Mouse (Mus musculus): ENCODE results near the gene Dnajc17.

Gene Dnajc17

GRCm38 (mm10) chr2:119208344-119209175 lies at the start of gene Dnajc17, which contains the start of gene Zfyve19:
Gene Dnajc17 (minus strand): TSS chr2:119208795.
Gene Zfyve19 (plus strand): TSS chr2:119208617.
- in situ Hi-C loops (cut with MboI, MseI): no loop called here

DNA sequence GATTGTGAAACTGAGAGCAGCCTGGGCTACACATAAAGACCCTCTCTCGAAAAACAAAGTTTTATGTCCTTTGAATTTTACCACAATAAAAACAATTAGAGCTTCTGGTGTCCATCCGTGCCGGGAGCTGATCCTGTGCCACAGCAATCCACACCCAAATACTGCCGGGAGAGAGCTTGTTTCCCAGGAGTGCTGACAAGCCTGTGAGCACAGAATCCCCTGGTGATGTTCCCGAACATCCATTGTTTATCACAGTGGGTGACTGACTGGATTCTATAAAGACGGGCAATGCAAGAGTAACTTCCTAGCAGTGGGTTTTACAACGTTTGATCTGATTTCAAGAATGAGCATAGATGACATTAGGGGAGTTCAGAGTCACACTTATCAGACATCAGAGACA lies 46.4 kb upstream of the Dnajc17 start:
- in situ Hi-C loops (cut with MboI, MseI): no loop called here

DNA sequence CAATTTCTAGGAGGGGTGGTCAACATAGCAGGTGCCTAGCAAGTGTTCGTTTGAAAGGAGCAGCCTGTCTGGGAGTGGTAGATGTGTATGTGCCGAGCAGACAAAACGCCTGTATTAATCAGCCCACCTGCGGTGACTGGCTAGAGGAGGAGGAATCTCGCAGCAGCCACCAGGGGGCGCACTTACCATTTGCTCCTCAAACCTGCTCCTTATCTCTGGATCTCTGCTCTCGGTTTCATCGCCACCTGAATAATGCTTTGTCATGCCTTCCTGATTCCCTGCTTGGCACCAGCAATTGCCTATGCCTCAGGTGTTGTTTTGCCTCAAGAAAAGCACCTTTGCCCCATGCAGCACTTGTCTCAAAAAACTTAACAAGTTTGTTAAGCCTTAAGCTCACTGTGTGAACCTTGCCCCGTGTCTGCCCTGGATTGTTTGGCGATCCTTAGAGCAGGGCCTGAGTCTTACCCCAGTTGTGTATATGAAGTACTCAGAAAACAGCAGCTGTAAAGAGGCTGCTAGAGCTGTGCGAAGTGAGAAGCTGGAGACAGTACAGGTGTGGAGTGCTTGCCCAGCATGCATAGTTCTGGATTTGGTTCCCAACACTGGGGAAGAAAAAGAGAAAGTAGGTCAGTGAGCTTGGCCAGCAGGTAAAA lies 42.4 kb upstream of the Dnajc17 start:
- in situ Hi-C loops (cut with MboI, MseI): no loop called here

DNA sequence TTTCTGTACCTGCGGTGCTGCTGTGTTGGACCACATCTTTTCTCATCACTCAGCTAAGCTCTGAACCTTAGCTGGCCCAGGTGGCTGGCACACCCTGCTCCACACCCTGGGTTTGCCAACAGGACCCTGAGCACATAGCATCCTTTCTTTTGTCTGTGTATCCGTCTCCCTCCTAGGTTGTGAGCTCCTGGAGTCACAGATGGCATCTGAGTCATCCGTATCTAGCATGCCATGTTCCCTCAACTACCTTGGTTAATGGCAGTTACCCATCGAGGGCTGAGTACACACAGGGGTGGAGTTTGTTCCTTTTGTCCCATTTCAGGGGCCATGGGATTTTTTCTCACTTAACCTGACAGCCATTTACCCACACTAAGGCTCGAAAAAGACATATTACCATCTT lies 41.8 kb upstream of the Dnajc17 start:
- in situ Hi-C loops (cut with MboI, MseI): no loop called here

- in situ Hi-C loops (cut with MboI, MseI): loop anchor here in 1 of 2 experiments (10.0 kb wide), 1 partner anchor 985 kb away; no protein-coding TSS in a partner anchor
Measured at GRCm38 (mm10) chr2:119249592-119250061, 41.0 kb upstream of the Dnajc17 start.

DNA sequence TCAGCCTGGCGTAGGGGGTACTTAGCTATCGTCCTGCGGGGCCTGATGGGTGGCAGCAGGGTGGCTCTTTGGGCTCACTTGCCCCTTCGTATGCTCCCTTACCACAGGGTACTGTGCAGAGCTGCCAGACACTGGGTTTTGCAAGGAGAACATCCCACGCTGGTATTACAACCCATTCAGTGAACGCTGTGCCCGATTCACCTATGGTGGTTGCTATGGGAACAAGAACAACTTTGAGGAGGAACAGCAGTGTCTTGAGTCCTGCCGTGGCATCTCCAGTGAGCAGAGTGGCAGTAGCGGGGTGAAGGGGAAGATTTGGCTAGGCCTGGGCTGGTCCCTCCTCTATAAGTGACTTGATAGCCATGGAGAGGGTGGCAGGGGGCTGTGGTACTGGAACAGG lies 39.3 kb upstream of the Dnajc17 start:
- in situ Hi-C loops (cut with MboI, MseI): loop anchor here in 1 of 2 experiments (10.0 kb wide), 1 partner anchor 987 kb away; no protein-coding TSS in a partner anchor

GRCm38 (mm10) chr2:119245246-119245645 lies 36.7 kb upstream of the Dnajc17 start:
- in situ Hi-C loops (cut with MboI, MseI): loop anchor here in 1 of 2 experiments (10.0 kb wide), 1 partner anchor 990 kb away; no protein-coding TSS in a partner anchor

DNA sequence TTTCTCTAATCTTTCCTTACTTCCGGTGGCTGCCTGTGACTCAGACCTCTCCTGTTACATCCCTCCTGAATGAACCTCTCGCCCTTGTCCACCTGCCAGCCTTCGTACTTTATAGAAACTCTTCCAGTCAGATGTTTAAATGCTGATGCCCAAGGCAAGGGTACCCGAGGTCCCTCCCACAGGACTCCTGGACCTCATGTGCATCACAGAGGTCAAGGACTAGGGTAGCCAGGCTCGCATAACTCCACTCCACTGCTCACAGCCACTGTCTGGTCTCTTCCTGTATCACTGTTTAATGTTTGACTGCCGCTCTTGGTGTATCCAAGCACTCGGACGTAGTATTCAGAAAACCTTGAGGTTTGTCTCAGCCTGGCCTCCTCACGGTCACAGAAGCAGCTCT lies 34.0 kb upstream of the Dnajc17 start:
- in situ Hi-C loops (cut with MboI, MseI): loop anchor here in 1 of 2 experiments (10.0 kb wide), 1 partner anchor 992 kb away; no protein-coding TSS in a partner anchor

DNA sequence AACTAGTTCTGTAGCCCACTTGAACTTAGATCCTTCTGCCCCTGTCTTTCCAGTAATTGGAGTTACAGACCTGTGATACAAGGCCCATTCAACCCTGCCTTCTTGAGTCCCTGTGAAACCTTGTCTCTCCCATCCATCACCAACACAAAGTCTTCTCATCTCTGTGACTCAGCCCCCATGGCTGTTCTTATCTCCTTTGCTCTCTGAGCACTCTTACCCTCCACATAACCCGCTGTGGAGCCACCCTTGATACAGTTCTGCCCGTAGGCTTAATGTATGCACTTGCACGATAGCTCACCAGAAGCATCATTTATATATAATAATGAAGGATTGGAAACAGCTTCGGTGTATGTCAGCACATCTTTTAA lies 32.2 kb upstream of the Dnajc17 start:
- in situ Hi-C loops (cut with MboI, MseI): loop anchor here in 1 of 2 experiments (10.0 kb wide), 1 partner anchor 994 kb away; no protein-coding TSS in a partner anchor

- in situ Hi-C loops (cut with MboI, MseI): loop anchor here in 1 of 2 experiments (10.0 kb wide), 1 partner anchor 995 kb away; no protein-coding TSS in a partner anchor
Measured at GRCm38 (mm10) chr2:119240075-119240818, 31.7 kb upstream of the Dnajc17 start.

- in situ Hi-C loops (cut with MboI, MseI): no loop called here
Measured at GRCm38 (mm10) chr2:119238671-119239070, 30.1 kb upstream of the Dnajc17 start.

DNA sequence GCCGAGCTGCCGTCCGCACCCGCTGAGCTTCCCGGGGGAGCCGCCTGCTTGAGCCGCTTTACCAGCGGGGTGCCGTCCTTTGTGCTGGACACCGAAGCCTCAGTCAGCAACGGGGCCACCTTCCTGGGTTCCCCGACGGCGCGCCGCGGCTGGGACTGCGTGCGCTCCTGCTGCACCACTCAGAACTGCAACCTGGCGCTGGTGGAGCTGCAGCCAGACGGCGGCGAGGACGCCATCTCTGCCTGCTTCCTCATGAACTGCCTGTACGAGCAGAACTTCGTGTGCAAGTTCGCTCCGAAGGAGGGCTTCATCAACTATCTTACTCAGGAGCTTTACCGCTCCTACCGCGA lies 29.3 kb upstream of the Dnajc17 start:
- in situ Hi-C loops (cut with MboI, MseI): no loop called here

DNA sequence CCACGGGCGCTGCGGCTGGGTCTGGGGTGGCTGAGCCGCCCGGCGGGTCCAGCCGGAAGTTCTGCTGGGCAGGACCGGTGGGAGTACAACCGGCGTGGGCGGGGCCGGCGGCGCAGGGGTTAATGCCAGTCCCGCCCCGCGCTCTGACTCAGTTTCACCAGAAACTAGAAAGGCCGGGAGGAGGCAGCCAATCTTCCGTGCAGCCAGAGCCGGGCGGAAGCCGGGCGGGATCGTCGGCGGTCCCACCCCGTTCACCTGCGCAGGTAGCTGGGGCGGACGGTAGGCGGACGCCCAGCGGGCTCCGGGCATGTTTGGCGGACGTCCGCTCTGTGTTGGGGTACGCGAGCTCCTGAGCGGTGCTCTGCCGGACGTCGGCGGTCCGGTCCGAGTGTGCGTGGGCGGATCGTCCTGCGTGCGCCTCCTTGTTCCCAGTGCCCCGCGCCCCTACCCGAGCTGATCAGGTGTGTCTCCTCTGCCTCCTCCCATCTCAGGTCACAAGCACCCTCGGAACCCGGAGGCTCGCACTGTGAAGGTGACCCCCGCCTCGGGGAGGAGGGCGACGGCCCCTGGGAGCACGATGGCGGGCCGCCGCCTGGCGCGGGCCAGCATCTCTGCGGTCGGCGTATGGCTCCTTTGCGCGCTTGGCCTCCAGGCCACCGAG lies 28.7 kb upstream of the Dnajc17 start, which contains the start of gene Spint1:
Spint1 (plus strand) TSS at position 153 of the 661 bp plus-strand sequence.
- in situ Hi-C loops (cut with MboI, MseI): no loop called here

DNA sequence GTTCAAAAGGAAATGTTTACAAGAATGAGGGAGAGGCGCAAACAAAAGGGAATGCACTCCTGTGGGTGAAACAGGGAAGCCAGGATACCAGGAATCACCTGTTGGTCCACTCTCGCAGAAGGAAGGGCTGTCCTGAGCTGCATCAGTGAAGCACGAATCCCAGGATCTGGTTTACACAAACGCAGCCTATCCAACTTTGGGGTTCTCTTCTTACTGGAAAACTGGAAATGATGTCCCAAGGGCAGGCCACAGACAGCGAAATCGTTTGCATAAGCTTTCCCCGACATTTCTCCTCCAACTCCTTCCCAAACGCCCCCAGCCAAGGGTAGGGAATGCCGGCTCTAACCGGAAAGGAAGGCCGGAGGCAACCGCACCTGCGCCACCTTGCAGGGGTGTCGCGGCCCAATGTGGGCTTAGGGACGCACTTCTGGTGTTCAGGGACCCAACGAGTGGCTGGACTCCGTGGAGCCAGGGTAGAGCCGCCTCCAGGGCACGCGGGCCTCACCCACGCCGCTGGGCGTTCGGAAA lies 28.2 kb upstream of the Dnajc17 start:
- in situ Hi-C loops (cut with MboI, MseI): no loop called here

DNA sequence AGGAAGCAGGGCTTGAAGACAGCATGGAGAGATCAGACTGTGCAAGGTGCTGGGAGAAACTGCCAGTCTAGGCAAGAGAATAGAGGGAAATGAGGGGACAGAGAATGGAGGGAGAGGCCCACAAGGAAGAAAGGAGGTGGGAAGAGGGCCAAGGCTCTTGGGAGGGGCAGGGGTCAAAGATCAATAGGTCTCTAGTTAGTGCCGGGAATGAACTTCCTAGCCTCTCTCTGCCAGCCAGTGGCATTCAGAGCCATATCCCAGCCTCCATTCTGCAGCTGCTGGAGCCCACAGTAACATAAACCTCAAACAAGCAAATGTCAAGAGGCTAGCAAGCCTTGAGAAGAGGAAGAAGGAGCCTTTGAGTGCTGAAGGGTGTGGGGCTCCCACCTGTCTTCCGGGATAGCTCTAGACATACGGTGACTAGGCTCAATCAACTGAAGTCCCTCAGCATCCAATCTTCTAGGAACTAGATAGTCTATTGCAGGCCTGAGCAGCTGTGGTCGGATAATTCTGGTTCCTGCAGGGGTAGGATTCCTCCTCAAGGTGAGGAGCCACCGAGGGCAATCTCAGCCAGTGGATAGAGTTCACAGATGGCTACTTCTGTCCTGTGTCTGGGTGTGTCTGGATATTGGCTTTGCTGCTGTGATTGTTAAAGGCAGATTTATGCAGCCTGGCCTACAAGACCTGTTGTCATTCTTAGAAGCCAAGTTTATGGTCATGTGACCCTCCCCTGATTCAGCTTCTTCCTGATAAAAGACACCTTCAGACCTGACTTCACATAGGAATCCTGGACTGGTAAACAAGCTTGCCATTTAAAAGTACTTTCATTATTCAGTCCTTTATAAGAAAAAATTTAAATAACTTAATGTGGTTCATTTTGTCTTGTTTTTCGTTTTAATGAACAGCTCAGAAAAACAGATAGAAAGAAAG lies 21.4 kb upstream of the Dnajc17 start, which contains the start of gene Ppp1r14d:
Ppp1r14d (minus strand) TSS at position 132 of the 930 bp plus-strand sequence.
- in situ Hi-C loops (cut with MboI, MseI): no loop called here

DNA sequence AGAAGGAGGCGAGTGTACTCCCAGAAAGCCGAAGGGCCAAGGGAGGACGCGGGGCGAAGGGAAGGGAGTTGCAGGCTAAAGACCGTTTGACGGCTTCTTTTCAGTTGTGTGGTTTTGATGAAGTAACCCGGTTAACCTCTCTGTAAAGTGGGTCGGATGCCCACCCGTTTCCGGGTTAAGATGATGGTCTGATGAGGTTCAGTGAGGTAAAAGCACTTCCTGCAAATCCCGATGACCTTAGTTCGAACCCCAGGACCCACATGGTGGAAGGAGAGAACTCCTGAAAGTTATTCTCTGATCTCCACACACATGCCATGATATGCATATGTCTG lies 547 bp upstream of the Dnajc17 start:
- in situ Hi-C loops (cut with MboI, MseI): no loop called here

GRCm38 (mm10) chr2:119207961-119208343 lies 643 bp downstream of the Dnajc17 start:
- in situ Hi-C loops (cut with MboI, MseI): no loop called here

GRCm38 (mm10) chr2:119203871-119204460 lies 4.6 kb downstream of the Dnajc17 start:
- in situ Hi-C loops (cut with MboI, MseI): no loop called here

DNA sequence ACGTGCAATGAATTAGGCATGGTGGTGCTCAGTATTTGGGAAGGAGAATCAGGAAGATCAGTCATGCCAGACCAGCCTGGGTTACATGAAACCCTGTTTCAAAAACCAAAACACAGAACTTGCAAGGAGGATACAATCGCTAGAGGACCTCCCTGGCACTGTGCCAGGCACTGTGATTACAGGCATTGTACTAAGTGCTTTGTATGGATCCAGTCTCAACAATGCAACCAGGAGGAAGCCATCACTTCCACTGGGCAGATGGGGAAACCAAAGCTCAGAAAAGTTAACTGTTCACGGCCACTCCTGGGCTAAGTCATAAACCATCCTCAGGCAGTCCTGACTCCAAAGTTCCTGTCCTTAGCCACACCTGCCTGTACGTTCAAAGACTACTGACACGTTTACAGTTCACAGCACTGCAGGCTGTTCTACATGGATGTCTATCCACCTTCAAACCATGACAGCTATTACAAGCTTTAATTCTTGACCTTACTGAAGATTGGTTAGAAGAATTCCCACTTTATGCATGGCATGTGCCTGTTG lies 5.6 kb downstream of the Dnajc17 start:
- in situ Hi-C loops (cut with MboI, MseI): no loop called here

Measured in T-helper 17 cell (primary cell).